8 mouse cellular contexts compared by ENCODE assay signal in genomic region chr8:77444166-77444870, GRCm38 (mm10).
DNase-seq lines count a peak whose midpoint lies in the region; ATAC-seq and TF ChIP-seq lines count a peak whose summit lies in the region.
"Had no signal": no experiment of that assay in that cellular context is flagged by ENCODE, and none has a peak within 500 bp of the region (broad histone marks: within the 10 kb centered on the region; RNA-seq: fewer than 3 reads in every experiment).

No protein-coding gene starts in this region.

- H3K27me3 ChIP-seq in kidney, postnatal 0 days (ENCODE audit: insufficient read depth, low read length), result no peaks in the 10 kb centered on the region
- H3K27me3 ChIP-seq: neural tube, embryonic 12.5 days had no signal

- 66% methylated on average over 10 of the region's 10 CpGs for WGBS in kidney, postnatal 0 days

- ATAC-seq in kidney, postnatal 0 days (replicated peaks; ENCODE audit: low FRiP score, low read depth), result no peak

- no peak overlapping the region for H3K9ac ChIP-seq in kidney, postnatal 0 days (ENCODE audit: low read depth, low read length)
- H3K9ac ChIP-seq: neural tube, embryonic 12.5 days had no signal

- 0 out of 2 replicates have a peak, but pooled peaks cover 2% of the 10 kb centered on the region for H3K9me3 ChIP-seq in kidney, postnatal 0 days (replicated peaks; ENCODE audit: low read length)

- no peaks in the 10 kb centered on the region for H3K4me1 ChIP-seq in kidney, postnatal 0 days (replicated peaks; ENCODE audit: insufficient read depth, low read length)
- H3K4me1 ChIP-seq: neural tube, embryonic 12.5 days had no signal

- peaks cover 8% of the 10 kb centered on the region; the same call in 1 of the 2 replicates for H3K36me3 ChIP-seq in kidney, postnatal 0 days (ENCODE audit: insufficient read depth, low read length)
- H3K36me3 ChIP-seq: neural tube, embryonic 12.5 days had no signal

- H3K4me2 ChIP-seq in kidney, postnatal 0 days (ENCODE audit: low read length), result no peak overlapping the region
- H3K4me2 ChIP-seq: neural tube, embryonic 12.5 days had no signal

- DNase-seq in right cerebral cortex, postnatal 10 days (ENCODE audit: low spot score in 2 of 2), result peak; percentile 41 to 42
- DNase-seq in right cerebral cortex, postnatal 25 days, result no peak
- DNase-seq in gastrocnemius, adult 8-10 months (ENCODE audit: low spot score in 2 of 2), result peak; percentile 82 to 87
- DNase-seq in kidney, postnatal 0 days (ENCODE audit: low spot score), result no peak
- DNase-seq in MN1 (ENCODE audit: low spot score), result no peak
- no peak for DNase-seq in thymus, postnatal 36 days
- DNase-seq in layer of hippocampus, postnatal 10 days (ENCODE audit: low spot score in 2 of 2), result no peak

- no peak overlapping the region for H3K4me3 ChIP-seq in kidney, postnatal 0 days (replicated peaks; ENCODE audit: low read depth, low read length)
- H3K4me3 ChIP-seq: neural tube, embryonic 12.5 days had no signal

- 0 out of 2 replicates have a peak overlapping the region, but pooled peaks have one; percentile 6 for H3K27ac ChIP-seq in kidney, postnatal 0 days
- H3K27ac ChIP-seq: neural tube, embryonic 12.5 days had no signal

- TF ChIP-seq CTCF in kidney, postnatal 0 days (IDR thresholded peaks at IDR 0.05; ENCODE audit: low read depth), result no peak

Comparison
In these comparisons a context has a peak if more than half of its experiments do, and no peak if none do; other contexts are left out.
1. DNase-seq: peak in right cerebral cortex, postnatal 10 days (2 of 2) and gastrocnemius, adult 8-10 months (2 of 2); none in right cerebral cortex, postnatal 25 days (single experiment), kidney, postnatal 0 days (single experiment), MN1 (single experiment), thymus, postnatal 36 days (0 of 2) and layer of hippocampus, postnatal 10 days (0 of 2).